Mouse (Mus musculus) embryonic facial prominence, embryonic 11.5 days (tissue): ENCODE measurements around the gene Sgtb. TPM values are rescaled to one million over a fixed set of nuclear protein-coding genes. Genes with fewer than 3 reads are reported as not detected.

Experiments
- ATAC-seq: fragments of 200-750 bp; cut with Nextera tagmentation; replicated peaks from 2 replicates; pipeline ENCODE4 v1.8.0; 2017; ENCODE audit warnings: low read depth; ENCODE audit not compliant: insufficient number of reproducible peaks, low FRiP score, low TSS enrichment
- DNase-seq: peaks from one replicate; pipeline ENCODE4 v3.0.0-alpha.2; 2015; ENCODE audit warnings: low spot score
- H3K27ac ChIP-seq: fragments of 300-500 bp; sonication (generic); replicated peaks from 2 replicates; pipeline ENCODE4 v1.5.1; 2014; ENCODE audit warnings: mild to moderate bottlenecking, low read depth, low read length, control low read depth
- H3K27me3 ChIP-seq: fragments of 300-500 bp; sonication (generic); 2 replicates; pipeline ENCODE4 v1.6.1; 2014; ENCODE audit warnings: mild to moderate bottlenecking, low read length, moderate library complexity, mixed read lengths; ENCODE audit not compliant: control insufficient read depth, insufficient read depth
- H3K36me3 ChIP-seq: fragments of 300-500 bp; sonication (generic); replicated peaks from 2 replicates; pipeline ENCODE4 v1.6.1; 2014; ENCODE audit warnings: low read depth, mild to moderate bottlenecking, low read length, moderate library complexity, mixed read lengths; ENCODE audit not compliant: control insufficient read depth, insufficient read depth
- H3K4me1 ChIP-seq: fragments of 300-500 bp; sonication (generic); 2 replicates; pipeline ENCODE4 v1.6.1; 2014; ENCODE audit warnings: low read length, mixed read lengths; ENCODE audit not compliant: control insufficient read depth, insufficient read depth
- H3K4me2 ChIP-seq: fragments of 300-500 bp; sonication (generic); 2 replicates; pipeline ENCODE4 v1.6.1; 2014; ENCODE audit warnings: low read depth, mild to moderate bottlenecking, control low read depth, low read length, moderate library complexity
- H3K4me3 ChIP-seq: fragments of 300-500 bp; sonication (generic); 2 replicates; pipeline ENCODE4 v1.5.1; 2014; ENCODE audit warnings: low read depth, low read length, control low read depth
- H3K9ac ChIP-seq: fragments of 300-500 bp; sonication (generic); replicated peaks from 2 replicates; pipeline ENCODE4 v1.6.1; 2014; ENCODE audit warnings: mild to moderate bottlenecking, control low read depth, low read length
- H3K9me3 ChIP-seq: fragments of 300-500 bp; sonication (generic); replicated peaks from 2 replicates; pipeline ENCODE4 v1.6.1; 2016; ENCODE audit warnings: mild to moderate bottlenecking, low read length, inconsistent platforms, mixed read lengths; ENCODE audit not compliant: control insufficient read depth
- WGBS: fragments of 180-500 bp; shearing (Covaris S2); extraction: QIAGEN DNeasy Blood & Tissue Kit; methylation state at CpG from one replicate; pipeline ENCODE4 v1.1.7; 2014; 5-methylcytosine and 5-hydroxymethylcytosine counted together
- polyA plus RNA-seq: library from polyadenylated mRNA; unstranded; fragments of >200 nt; fragmentation: Nextera tagmentation; extraction: Ambion mirVana; gene quantifications from 2 replicates; pipeline ENCODE4 v1.2.1, GENCODE M21; 2014

Gene Sgtb
- polyA plus RNA-seq, 1 experiment from 2014 or later, result 13.8 TPM

DNA sequence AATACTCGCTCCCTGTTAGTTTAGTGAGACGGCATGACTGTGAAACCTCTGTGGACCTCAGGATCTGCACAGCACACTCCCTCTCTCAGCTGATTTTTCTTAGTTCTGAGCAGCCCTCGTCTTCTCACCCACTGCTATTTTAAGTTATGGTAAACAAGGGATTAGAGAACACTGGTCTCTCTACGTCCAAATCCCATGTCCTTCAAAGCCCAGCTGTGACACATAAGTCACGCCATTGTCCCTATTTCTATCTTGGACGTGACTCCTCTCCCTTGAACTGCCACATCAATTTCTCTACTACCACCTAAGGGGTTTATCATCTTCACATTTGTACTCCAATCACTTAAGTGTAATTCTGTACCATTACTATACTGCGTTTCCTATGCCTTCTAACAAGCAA, 13.6 kb upstream of the Sgtb start:
- Histone ChIP-seq H3K4me2 (no peak overlapping the region), H3K9ac (no peak overlapping the region), H3K27ac (no peak overlapping the region), H3K4me3 (no peak overlapping the region), H3K36me3 (no peaks in the 10 kb centered on the region), H3K9me3 (no peaks in the 10 kb centered on the region), H3K4me1 (no peaks in the 10 kb centered on the region), H3K27me3 (no peaks in the 10 kb centered on the region)
- ATAC-seq, result no peak
- DNase-seq, result no peak
- 62% methylated on average over 7 of the region's 7 CpGs for WGBS

DNA sequence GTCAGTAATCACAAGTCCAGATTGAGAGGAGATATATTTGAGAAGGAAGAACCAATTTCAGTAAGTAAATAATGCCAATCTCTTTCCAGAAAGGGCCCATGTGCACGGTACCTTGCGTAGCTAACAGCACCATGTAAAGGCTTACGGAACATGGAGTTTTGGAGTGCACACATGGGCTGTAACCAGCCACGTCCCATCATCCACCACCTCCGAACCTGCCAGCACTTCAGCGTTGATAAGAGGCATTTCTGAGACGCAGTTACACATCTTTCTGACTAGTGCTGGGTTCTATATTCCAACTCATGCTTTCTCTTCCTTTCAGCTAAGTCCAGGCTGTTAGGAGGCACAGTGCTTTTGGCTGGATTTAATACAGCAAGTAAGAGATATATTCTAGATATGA, 12.4 kb upstream of the Sgtb start:
- no peak for ATAC-seq
- H3K36me3 ChIP-seq, result no peaks in the 10 kb centered on the region
- H3K4me3 ChIP-seq, result no peak overlapping the region
- no peak for DNase-seq
- H3K9me3 ChIP-seq, result no peaks in the 10 kb centered on the region
- no peaks in the 10 kb centered on the region for H3K27me3 ChIP-seq
- no peak overlapping the region for H3K27ac ChIP-seq
- no peak overlapping the region for H3K4me2 ChIP-seq
- no peak overlapping the region for H3K9ac ChIP-seq
- WGBS, result 93% methylated on average over 7 of the region's 7 CpGs
- H3K4me1 ChIP-seq, result no peaks in the 10 kb centered on the region

DNA sequence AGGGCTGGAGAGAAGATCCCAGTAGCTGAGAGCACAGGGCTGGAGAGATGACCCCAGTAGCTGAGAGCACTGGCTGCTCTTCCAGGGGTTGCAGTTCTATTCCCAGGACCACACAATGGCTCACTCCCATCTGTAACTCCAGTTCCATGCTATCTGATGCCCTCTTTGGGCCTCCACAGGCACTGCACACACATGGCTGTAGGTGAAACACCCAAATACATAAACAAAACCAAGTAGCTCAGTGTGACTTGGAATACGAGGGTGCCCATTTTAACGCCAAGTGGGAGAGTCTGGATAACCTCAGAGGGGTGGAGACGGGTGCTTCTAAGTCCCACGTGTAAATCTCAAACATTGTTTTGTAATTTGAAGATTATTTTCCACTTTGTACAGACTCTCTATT, 9.1 kb upstream of the Sgtb start:
- no peak overlapping the region for H3K9ac ChIP-seq
- DNase-seq (no peak), ATAC-seq (no peak)
- no peak overlapping the region for H3K4me2 ChIP-seq
- H3K36me3 ChIP-seq, result no peaks in the 10 kb centered on the region
- H3K9me3 ChIP-seq, result no peaks in the 10 kb centered on the region
- WGBS, result 88% methylated on average over 4 of the region's 4 CpGs
- H3K27me3 ChIP-seq, result no peaks in the 10 kb centered on the region
- H3K27ac ChIP-seq, result no peak overlapping the region
- H3K4me3 ChIP-seq, result no peak overlapping the region
- H3K4me1 ChIP-seq, result no peaks in the 10 kb centered on the region

DNA sequence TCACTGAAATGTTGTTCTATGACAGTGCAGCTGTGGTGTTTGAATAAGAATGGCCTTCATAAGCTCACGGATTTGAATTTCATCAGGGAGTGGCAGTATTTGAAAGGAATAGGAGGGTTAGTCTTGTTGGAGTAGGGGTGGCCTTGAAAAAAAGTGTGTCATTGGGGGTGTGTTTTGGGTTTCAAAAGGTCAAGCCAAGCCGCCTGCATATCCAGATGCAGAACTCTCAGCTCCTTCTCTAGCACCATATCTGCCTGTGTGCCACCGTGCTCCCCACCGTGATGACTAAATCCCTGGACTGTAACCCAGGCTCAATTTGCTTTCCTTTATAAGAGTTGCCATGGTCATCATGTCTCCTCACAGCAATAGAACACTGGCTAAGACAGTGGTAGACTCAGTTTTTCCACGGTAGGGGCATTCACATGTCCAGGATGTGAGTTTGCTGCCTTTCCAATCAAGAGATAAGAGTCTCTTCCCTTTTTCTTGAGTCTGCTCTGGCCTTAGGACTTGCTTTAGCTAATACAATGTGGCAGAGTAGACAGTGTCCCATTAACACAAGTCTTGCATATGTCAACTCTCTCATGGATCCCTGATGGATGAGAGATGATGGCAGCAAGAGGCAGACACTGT, 7.8 kb upstream of the Sgtb start:
- WGBS, result 84% methylated on average over 5 of the region's 5 CpGs
- Histone ChIP-seq H3K27me3 (no peaks in the 10 kb centered on the region), H3K9ac (no peak overlapping the region), H3K4me3 (no peak overlapping the region), H3K4me1 (no peaks in the 10 kb centered on the region), H3K4me2 (no peak overlapping the region), H3K36me3 (no peaks in the 10 kb centered on the region), H3K9me3 (no peaks in the 10 kb centered on the region), H3K27ac (no peak overlapping the region)
- DNase-seq (no peak), ATAC-seq (no peak)

DNA sequence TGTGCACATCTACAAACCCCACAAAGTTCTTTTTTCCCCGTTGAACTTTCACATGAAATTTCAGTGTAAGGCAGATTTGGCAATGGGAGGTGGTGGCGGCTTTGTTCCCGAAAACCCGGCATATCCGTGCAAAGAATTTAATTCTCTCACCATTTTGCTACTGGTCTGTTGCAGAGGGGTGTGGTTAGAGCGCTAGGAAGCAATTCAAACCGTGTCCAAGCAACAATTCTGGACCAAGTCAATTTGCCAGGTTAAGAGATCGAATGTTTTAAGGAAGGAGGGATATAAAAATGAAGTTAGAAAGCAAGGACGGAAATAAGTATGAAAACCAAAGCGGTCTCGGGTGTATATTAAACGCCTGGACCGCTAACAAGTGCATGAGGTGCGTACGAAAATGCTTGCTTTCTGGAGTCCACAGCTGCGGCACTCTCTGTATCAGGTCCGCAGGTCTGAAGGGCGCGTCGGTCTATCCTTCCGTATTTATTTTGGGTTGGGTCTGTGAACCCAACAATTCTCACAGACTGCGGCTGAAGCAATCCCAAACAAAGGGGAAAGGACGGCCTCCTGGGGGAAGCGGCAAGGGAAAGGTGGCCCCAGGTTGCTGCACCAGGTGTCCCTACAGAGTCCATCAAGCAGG, 772 bp upstream of the Sgtb start:
- Histone ChIP-seq H3K27ac (no peak overlapping the region), H3K4me3 (peak overlapping the region; percentile 72), H3K27me3 (no peaks in the 10 kb centered on the region), H3K4me2 (peak overlapping the region; percentile 99), H3K4me1 (no peaks in the 10 kb centered on the region), H3K36me3 (no peaks in the 10 kb centered on the region), H3K9ac (peak overlapping the region; percentile 65), H3K9me3 (no peaks in the 10 kb centered on the region)
- ATAC-seq (peak; percentile 1; the same call in 1 of the 2 replicates), DNase-seq (peak; percentile 30)
- 2% methylated on average over 24 of the region's 24 CpGs for WGBS

DNA sequence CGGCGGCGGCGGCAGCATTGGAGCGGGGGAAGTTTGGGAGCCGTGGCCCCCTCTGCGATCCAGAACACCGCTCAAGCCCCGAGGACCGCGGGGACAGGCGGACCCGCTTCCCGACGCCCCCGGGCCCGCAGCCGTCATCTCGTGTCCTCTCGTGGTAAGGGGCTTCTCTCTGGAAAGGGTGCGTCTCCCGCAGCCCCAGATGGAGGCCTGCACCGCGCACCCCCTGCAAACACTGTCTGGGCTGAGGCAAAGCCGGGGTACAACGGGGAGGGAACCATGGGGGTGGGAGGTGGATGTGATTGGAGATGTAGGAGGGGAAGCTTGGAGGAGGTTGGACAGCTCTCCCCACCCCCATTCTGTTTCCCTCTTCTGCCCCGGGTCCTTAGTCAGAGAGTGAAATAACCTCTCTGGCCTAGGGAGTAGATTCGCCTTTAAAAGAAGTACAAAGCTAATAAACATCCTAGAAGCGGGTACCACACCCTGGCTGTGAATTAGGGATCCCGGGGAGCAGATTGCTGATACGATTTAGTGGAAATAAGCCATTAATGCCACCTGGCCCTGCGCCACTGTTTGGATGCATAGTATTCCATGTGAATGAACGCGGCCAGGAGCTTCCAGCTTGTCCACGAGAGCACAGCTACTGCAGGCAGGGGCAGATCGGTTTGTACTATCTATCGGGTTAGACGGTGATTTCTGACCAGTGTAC, 428 bp downstream of the Sgtb start:
- H3K4me2 ChIP-seq, result peak overlapping the region; percentile 99
- 1% methylated on average over 32 of the region's 38 CpGs for WGBS
- peak overlapping the region; percentile 70 for H3K9ac ChIP-seq
- H3K27me3 ChIP-seq, result no peaks in the 10 kb centered on the region
- H3K4me1 ChIP-seq, result no peaks in the 10 kb centered on the region
- ATAC-seq, result peak; percentile 91
- DNase-seq, result peak; percentile 34
- H3K27ac ChIP-seq, result no peak overlapping the region
- peak overlapping the region; percentile 72 for H3K4me3 ChIP-seq
- no peaks in the 10 kb centered on the region for H3K9me3 ChIP-seq
- no peaks in the 10 kb centered on the region; the same call in 1 of the 2 replicates for H3K36me3 ChIP-seq

DNA sequence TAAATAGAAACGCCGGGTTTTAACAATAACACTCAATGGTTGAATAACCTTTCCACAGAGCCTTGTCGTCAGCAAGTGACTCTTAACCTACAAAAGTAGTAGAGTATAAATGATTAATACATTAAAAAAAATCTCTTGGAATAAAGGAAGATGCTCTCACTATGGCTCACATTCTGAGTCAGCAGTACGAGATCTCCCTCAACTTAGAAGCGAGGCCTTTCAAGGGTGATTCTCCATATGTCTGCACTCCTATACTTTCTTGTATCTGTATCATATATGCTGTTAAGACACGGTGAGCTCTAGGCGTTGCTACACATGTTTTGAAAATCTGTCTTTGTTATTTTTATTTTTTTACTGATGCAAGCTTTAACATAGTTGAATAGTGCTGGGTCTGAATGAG, 985 bp downstream of the Sgtb start:
- H3K9me3 ChIP-seq, result no peaks in the 10 kb centered on the region
- no peaks in the 10 kb centered on the region for H3K4me1 ChIP-seq
- DNase-seq, result no peak
- H3K36me3 ChIP-seq, result no peaks in the 10 kb centered on the region; the same call in 1 of the 2 replicates
- H3K4me2 ChIP-seq, result peak overlapping the region; percentile 99
- H3K27ac ChIP-seq, result no peak overlapping the region
- 47% methylated on average over 7 of the region's 7 CpGs for WGBS
- peak overlapping the region; percentile 72 for H3K4me3 ChIP-seq
- peak overlapping the region; percentile 70; the same call in 1 of the 2 replicates for H3K9ac ChIP-seq
- no peak for ATAC-seq
- no peaks in the 10 kb centered on the region for H3K27me3 ChIP-seq
